9 mouse cellular contexts compared by ENCODE assay signal in genomic region chr11:90370367-90370766, GRCm38 (mm10). TPM values are rescaled to one million over a fixed set of nuclear protein-coding genes. Genes with fewer than 3 reads are reported as not detected.
DNase-seq lines count a peak whose midpoint lies in the region; ATAC-seq and TF ChIP-seq lines count a peak whose summit lies in the region.
"Had no signal": no experiment of that assay in that cellular context is flagged by ENCODE, and none has a peak within 500 bp of the region (broad histone marks: within the 10 kb centered on the region; RNA-seq: fewer than 3 reads in every experiment).

No protein-coding gene starts in this region.

- peaks cover 32% of the 10 kb centered on the region for H3K4me1 ChIP-seq in intestine, embryonic 14.5 days (replicated peaks; ENCODE audit: control insufficient read depth, insufficient read depth, low read length)
- peaks cover 20% of the 10 kb centered on the region for H3K4me1 ChIP-seq in intestine, postnatal 0 days (replicated peaks; ENCODE audit: control insufficient read depth, insufficient read depth, low read length)
- H3K4me1 ChIP-seq in embryonic facial prominence, embryonic 13.5 days: peaks cover 61% of the 10 kb centered on the region
- H3K4me1 ChIP-seq in hindbrain, embryonic 12.5 days: peaks cover 27% of the 10 kb centered on the region
- peaks cover 22% of the 10 kb centered on the region for H3K4me1 ChIP-seq in midbrain, embryonic 14.5 days (ENCODE audit: control insufficient read depth, insufficient read depth, low read length)

- H3K36me3 ChIP-seq in intestine, embryonic 14.5 days (ENCODE audit: control insufficient read depth, insufficient read depth, low read length): no peaks in the 10 kb centered on the region
- no peaks in the 10 kb centered on the region for H3K36me3 ChIP-seq in intestine, postnatal 0 days (ENCODE audit: control insufficient read depth, insufficient read depth)
- H3K36me3 ChIP-seq in embryonic facial prominence, embryonic 13.5 days: no peaks in the 10 kb centered on the region
- no peaks in the 10 kb centered on the region for H3K36me3 ChIP-seq in hindbrain, embryonic 12.5 days
- H3K36me3 ChIP-seq in midbrain, embryonic 14.5 days (ENCODE audit: control insufficient read depth, insufficient read depth, low read length): no peaks in the 10 kb centered on the region

- H3K9ac ChIP-seq in intestine, embryonic 14.5 days (ENCODE audit: low read length): no peak overlapping the region
- H3K9ac ChIP-seq in intestine, postnatal 0 days (ENCODE audit: low read depth, low read length): no peak overlapping the region
- H3K9ac ChIP-seq in embryonic facial prominence, embryonic 13.5 days: peak overlapping the region; percentile 32; the same call in 1 of the 2 replicates
- H3K9ac ChIP-seq in hindbrain, embryonic 12.5 days: no peak overlapping the region
- peak overlapping the region; percentile 29; the same call in 1 of the 2 replicates for H3K9ac ChIP-seq in midbrain, embryonic 14.5 days (replicated peaks; ENCODE audit: low read length)

- no peak overlapping the region for H3K4me2 ChIP-seq in intestine, embryonic 14.5 days (ENCODE audit: low read length)
- H3K4me2 ChIP-seq in intestine, postnatal 0 days (replicated peaks; ENCODE audit: low read depth): no peak overlapping the region
- peak overlapping the region; percentile 39 for H3K4me2 ChIP-seq in embryonic facial prominence, embryonic 13.5 days
- peak overlapping the region; percentile 43 for H3K4me2 ChIP-seq in hindbrain, embryonic 12.5 days (replicated peaks)
- peak overlapping the region; percentile 40 for H3K4me2 ChIP-seq in midbrain, embryonic 14.5 days (ENCODE audit: low read length)

- H3K27me3 ChIP-seq in intestine, embryonic 14.5 days (replicated peaks; ENCODE audit: control insufficient read depth, insufficient read depth, low read length): no peaks in the 10 kb centered on the region
- H3K27me3 ChIP-seq in intestine, postnatal 0 days (replicated peaks; ENCODE audit: control insufficient read depth, insufficient read depth, low read length): no peaks in the 10 kb centered on the region
- H3K27me3 ChIP-seq in embryonic facial prominence, embryonic 13.5 days: no peaks in the 10 kb centered on the region
- H3K27me3 ChIP-seq in hindbrain, embryonic 12.5 days: no peaks in the 10 kb centered on the region
- no peaks in the 10 kb centered on the region for H3K27me3 ChIP-seq in midbrain, embryonic 14.5 days (ENCODE audit: control insufficient read depth, insufficient read depth, low read length)

- no peak for ATAC-seq in intestine, embryonic 14.5 days (replicated peaks; ENCODE audit: low FRiP score, low TSS enrichment, low read depth)
- no peak for ATAC-seq in intestine, postnatal 0 days
- no peak for ATAC-seq in embryonic facial prominence, embryonic 13.5 days (ENCODE audit: insufficient number of reproducible peaks, insufficient read depth, low FRiP score, low TSS enrichment, low read depth)
- ATAC-seq in hindbrain, embryonic 12.5 days (ENCODE audit: low FRiP score): no peak
- 0 out of 2 replicates have a peak, but pooled peaks have one; percentile 54 for ATAC-seq in midbrain, embryonic 14.5 days (ENCODE audit: low FRiP score, low TSS enrichment)
- ATAC-seq in megakaryocyte progenitor cell, adult 5-6 weeks (replicated peaks; ENCODE audit: poor library complexity): no peak

- no peak for DNase-seq in intestine, embryonic 14.5 days (ENCODE audit: low spot score)
- DNase-seq in midbrain, embryonic 14.5 days: no peak
- DNase-seq in gastrocnemius, postnatal 10 days: no peak
- DNase-seq in retina, embryonic 14.5 days (ENCODE audit: low spot score): no peak

- peak overlapping the region; percentile 91 for H3K27ac ChIP-seq in intestine, embryonic 14.5 days (ENCODE audit: low read depth)
- H3K27ac ChIP-seq in intestine, postnatal 0 days (ENCODE audit: low read depth, low read length): no peak overlapping the region
- H3K27ac ChIP-seq in embryonic facial prominence, embryonic 13.5 days: peak overlapping the region; percentile 94
- peak overlapping the region; percentile 69 for H3K27ac ChIP-seq in hindbrain, embryonic 12.5 days
- peak overlapping the region; percentile 4; the same call in 1 of the 2 replicates for H3K27ac ChIP-seq in midbrain, embryonic 14.5 days (replicated peaks; ENCODE audit: low read depth, low read length)

- no peak for TF ChIP-seq CTCF in intestine, postnatal 0 days (IDR thresholded peaks at IDR 0.05; ENCODE audit: low read depth)

- WGBS in intestine, embryonic 14.5 days: 60% methylated on average over 11 of the region's 11 CpGs
- 65% methylated on average over 11 of the region's 11 CpGs for WGBS in intestine, postnatal 0 days
- 35% methylated on average over 11 of the region's 11 CpGs for WGBS in embryonic facial prominence, embryonic 13.5 days
- WGBS in hindbrain, embryonic 12.5 days: 26% methylated on average over 11 of the region's 11 CpGs
- 24% methylated on average over 11 of the region's 11 CpGs for WGBS in midbrain, embryonic 14.5 days

- no peak overlapping the region for H3K4me3 ChIP-seq in intestine, embryonic 14.5 days (ENCODE audit: low read depth, low read length)
- H3K4me3 ChIP-seq in intestine, postnatal 0 days (ENCODE audit: low read depth, low read length): no peak overlapping the region
- no peak overlapping the region for H3K4me3 ChIP-seq in embryonic facial prominence, embryonic 13.5 days
- 0 out of 2 replicates have a peak overlapping the region, but pooled peaks have one; percentile 7 for H3K4me3 ChIP-seq in hindbrain, embryonic 12.5 days
- H3K4me3 ChIP-seq in midbrain, embryonic 14.5 days (replicated peaks; ENCODE audit: low read depth, low read length): 0 out of 2 replicates have a peak overlapping the region, but pooled peaks have one; percentile 9
- H3K4me3 ChIP-seq: myocyte had no signal

- no peaks in the 10 kb centered on the region for H3K9me3 ChIP-seq in intestine, embryonic 14.5 days (ENCODE audit: control insufficient read depth, low read length)
- no peaks in the 10 kb centered on the region for H3K9me3 ChIP-seq in intestine, postnatal 0 days (ENCODE audit: control insufficient read depth)
- H3K9me3 ChIP-seq in embryonic facial prominence, embryonic 13.5 days: no peaks in the 10 kb centered on the region
- H3K9me3 ChIP-seq in hindbrain, embryonic 12.5 days (replicated peaks): no peaks in the 10 kb centered on the region
- H3K9me3 ChIP-seq in midbrain, embryonic 14.5 days (ENCODE audit: control insufficient read depth, low read length): no peaks in the 10 kb centered on the region

RNA-seq across cellular contexts. Expression of gene Hlf, which starts 20.3 kb away (rescaled TPM):
- polyA plus RNA-seq in intestine, embryonic 14.5 days (2014; fragmentation: Nextera tagmentation; extraction: Ambion mirVana): 0.92 and 1.2 TPM in 2 replicates
- 0.81 and 1.0 TPM in 2 replicates for polyA plus RNA-seq in intestine, postnatal 0 days (2015; fragmentation: Nextera tagmentation; extraction: Ambion mirVana)
- polyA plus RNA-seq in embryonic facial prominence, embryonic 13.5 days (2015; fragmentation: Nextera tagmentation; extraction: Ambion mirVana): 8.8 and 9.5 TPM in 2 replicates
- 3.2 and 4.9 TPM in 2 replicates for polyA plus RNA-seq in hindbrain, embryonic 12.5 days (2016; fragmentation: Nextera tagmentation; extraction: Ambion mirVana)
- 2.1 and 3.4 TPM in 2 replicates for polyA plus RNA-seq in midbrain, embryonic 14.5 days (2014; fragmentation: Nextera tagmentation; extraction: Ambion mirVana)
- total RNA-seq in megakaryocyte progenitor cell, adult 5-6 weeks (2015): 17.7 and 20.0 TPM in 2 replicates
- 2.5 and 13.2 TPM in 2 replicates for total RNA-seq in megakaryocyte progenitor cell, adult 5-6 weeks (2017)
- 1 to 10 TPM; 5.1 to 7.5 TPM for total RNA-seq in gastrocnemius, postnatal 10 days (2021)

Comparison
In these comparisons a context has a peak if more than half of its experiments do, and no peak if none do; other contexts are left out.
1. H3K4me2 ChIP-seq: peak in embryonic facial prominence, embryonic 13.5 days (single experiment), hindbrain, embryonic 12.5 days (single experiment) and midbrain, embryonic 14.5 days (single experiment); none in intestine, embryonic 14.5 days (single experiment) and intestine, postnatal 0 days (single experiment).
2. H3K4me3 ChIP-seq: peak in hindbrain, embryonic 12.5 days (single experiment) and midbrain, embryonic 14.5 days (single experiment); none in intestine, embryonic 14.5 days (single experiment), intestine, postnatal 0 days (single experiment) and embryonic facial prominence, embryonic 13.5 days (single experiment).
3. H3K9ac ChIP-seq: peak in embryonic facial prominence, embryonic 13.5 days (single experiment) and midbrain, embryonic 14.5 days (single experiment); none in intestine, embryonic 14.5 days (single experiment), intestine, postnatal 0 days (single experiment) and hindbrain, embryonic 12.5 days (single experiment).